Mouse (Mus musculus) cerebellum, adult 9-11 months (tissue): ENCODE measurements around the gene Spin2c.
A peak's percentile ranks its signal among the peaks of the same experiment; 100 is the strongest.

Experiments
- DNase-seq: peaks from one replicate; pipeline ENCODE4 v3.0.0; 2022

Gene Spin2c

DNA sequence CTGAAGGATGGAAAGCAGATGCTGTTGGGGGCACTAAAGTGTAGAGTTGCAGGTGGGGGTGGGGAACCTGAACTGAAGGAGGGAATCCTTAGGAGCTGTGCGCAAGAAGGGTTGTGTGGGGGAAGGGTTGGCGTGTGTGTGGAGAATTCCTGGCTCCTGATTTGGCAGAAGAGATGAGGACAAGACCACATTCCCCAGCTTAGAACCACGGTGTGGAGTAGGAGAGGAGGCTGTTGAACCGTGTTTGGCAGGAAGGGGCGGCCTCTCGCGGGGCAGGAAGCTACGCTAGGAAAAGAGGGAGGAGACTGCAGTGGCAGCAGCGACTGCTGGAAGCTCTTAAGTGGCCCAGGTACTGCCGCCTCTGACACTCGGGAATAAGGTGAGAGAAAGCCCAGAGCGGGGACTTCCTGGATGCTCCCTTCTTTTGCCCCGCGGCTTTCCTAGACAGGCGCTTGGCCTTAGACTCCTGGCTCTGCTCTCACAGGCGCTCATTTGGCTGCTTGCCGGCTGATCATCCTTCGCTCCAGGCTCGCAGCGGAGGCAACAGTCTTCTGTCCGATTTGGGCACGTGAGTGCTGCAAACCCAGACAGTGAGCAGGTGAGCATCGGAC lies at the start of gene Spin2c:
Gene Spin2c (plus strand): TSS at position 275 of the 611 bp plus-strand sequence.
- DNase-seq, result peak; percentile 54

DNA sequence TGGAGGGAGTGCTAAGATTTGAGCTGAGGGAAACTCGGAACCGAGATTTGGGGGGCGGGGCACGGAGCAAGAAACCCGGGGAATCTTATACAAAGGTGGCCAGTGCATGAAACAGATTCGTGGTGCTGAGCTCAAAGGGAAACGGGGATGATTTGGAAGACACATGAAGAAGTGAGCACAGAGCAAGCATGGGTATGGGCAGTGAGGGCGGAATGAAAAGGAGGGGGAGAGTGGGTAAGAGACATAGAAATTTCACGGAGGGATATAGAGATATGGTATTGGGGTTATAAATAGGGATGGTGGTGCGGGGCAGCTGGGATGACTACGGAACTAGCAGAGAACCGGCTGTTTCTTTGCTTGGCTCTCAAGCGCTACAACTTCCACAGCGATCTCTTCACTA lies 581 bp downstream of the Spin2c start:
- DNase-seq, result no peak
